Mouse (Mus musculus): Measurements from ENCODE around the gene Btnl10.
"Not testable (repeated sequence)": the region's sequence is repeated elsewhere in the genome, so short reads cannot be mapped to it uniquely, and the experiment has no call there.

Btnl10 gene

GRCm38 (mm10) chr11:58931576-58931975, 13.9 kb downstream of the Btnl10 start:
- DNase-seq = no peak

- DNase-seq = no peak
Measured at GRCm38 (mm10) chr11:58937909-58938308, 20.2 kb downstream of the Btnl10 start.

DNA sequence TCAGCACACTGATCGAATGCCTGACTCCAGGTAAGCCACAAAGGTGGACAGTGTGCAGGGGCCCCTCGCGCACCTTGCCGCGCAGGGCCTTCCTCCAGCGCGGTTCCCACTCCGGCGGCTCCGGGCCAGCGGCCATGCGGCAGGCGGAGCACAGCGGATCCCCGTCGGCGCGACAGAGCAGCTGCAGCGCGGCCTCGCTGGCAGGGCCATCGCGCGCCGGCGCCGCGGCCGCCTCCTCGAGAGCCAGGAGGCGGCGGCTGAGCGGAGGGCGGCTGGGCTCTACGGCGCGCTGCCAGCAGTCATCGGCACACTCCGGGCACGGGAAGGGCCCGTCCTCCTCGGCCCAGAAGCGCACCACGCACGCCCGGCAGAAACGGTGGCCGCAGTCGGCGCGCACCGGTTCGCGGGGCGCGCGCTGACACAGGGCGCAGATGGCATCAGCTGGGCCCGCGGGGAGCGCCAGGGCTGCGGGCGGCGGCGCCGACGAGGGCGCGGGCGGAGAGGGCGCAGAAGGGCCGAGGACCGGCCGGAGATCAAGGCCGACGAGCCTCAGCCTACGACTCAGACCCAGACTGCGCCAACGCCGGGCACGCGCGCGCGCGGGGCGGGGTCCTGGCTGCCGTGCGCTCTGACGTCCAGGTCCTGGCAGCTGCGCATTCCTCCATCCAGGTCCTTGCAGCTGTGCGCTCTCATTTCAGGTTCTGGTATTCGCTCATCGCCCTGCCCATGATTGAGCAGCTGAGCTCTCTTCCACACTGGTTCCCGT, 20.8 kb downstream of the Btnl10 start, which contains the start of gene Rnf187:
Gene Rnf187, minus strand, starts transcription at position 595 of the 766 bp plus-strand sequence.
- DNase-seq = peak; percentile 91 to 93

- no peak for DNase-seq
Measured at GRCm38 (mm10) chr11:58939088-58939439, 21.4 kb downstream of the Btnl10 start.

GRCm38 (mm10) chr11:58944136-58944535, 26.4 kb downstream of the Btnl10 start:
- DNase-seq = no peak

DNA sequence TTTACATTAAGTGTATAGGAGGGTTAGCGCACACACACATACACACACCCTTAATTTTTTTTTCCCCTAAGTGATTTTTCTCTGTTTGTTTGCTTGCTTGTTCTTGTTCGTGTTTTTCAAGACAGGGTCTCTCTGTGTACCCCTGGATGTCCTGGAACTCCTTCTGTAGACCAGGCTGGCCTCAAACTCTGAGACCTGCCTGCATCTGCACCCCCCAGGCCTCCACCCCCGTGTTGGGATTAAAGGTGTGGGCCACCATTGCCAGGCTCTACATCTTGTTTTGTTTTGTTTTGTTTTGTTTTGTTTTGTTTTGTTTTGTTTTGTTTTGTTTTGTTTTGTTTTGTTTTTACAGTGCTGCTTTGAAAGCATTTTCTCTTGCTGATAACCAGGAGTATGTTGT, 29.6 kb downstream of the Btnl10 start:
- DNase-seq = no peak

DNA sequence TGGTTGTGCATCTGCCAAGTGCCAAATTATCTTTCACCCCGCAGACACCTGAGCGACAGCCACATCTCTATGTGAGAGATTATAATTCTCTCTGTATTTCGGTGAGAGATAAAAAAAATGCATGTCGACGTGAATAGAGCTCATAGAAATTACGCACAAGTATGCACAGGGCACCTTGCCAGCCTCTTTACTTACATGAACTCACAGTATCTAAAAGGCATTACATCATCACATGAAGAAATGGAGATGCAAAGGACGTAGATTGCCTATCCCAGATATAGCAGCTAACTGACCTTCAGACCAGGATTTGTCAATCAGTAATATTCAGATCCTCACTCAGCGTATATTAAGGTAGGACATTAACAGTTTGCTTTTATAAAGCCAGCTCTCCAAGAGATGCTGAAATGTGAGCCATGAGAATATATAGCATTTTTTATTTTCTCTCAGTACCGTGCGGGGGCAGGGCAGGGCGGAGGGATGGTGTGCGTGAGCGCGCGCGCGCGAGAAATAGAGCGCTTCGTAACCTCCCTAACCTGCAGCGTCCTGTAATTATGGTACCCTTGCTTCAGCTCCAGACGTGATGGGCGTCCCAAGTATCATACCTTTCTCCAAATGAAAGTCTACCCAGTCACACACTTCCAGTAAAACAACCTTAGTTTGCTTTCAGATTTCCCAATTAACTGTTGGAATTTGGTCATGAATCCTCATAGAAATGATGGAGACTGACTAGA, 30.3 kb downstream of the Btnl10 start:
- DNase-seq = no peak

DNA sequence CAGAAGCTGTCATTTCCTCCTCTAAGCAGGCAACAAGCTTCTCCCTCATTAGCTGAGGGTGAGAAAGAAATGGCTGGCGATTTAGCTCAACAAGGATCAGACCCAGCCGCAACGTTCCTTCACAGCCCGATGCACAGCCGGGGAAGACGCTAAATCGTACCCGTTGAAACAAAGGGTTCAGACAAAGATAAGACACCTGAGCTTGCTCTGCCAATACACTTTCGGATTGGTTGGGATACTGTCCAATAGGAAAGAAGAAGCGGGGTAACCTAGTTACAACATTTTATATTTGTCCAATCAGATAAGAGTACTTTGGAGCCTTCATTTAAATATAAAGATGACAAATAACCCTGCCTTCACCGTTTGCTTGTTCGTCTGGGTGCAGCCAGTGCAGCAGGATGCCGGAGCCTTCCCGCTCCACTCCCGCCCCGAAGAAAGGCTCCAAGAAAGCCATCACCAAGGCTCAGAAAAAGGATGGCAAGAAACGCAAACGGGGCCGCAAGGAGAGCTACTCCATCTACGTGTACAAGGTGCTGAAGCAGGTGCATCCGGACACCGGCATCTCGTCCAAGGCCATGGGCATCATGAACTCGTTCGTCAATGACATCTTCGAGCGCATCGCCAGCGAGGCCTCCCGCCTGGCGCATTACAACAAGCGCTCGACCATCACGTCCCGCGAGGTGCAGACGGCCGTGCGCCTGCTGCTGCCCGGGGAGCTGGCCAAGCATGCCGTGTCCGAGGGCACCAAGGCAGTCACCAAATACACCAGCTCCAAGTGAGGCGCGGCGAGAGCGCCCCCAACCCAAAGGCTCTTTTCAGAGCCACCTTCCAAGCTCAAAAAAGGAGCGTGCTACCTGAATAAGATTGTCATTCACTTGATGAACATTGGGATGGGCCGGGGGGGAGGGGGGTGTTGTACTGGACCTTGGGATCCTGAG, 31.1 kb downstream of the Btnl10 start, which contains the start of gene Hist3h2ba:
Gene Hist3h2ba, plus strand, starts transcription at position 379 of the 938 bp plus-strand sequence.
- DNase-seq = peak; percentile 46 to 79

DNA sequence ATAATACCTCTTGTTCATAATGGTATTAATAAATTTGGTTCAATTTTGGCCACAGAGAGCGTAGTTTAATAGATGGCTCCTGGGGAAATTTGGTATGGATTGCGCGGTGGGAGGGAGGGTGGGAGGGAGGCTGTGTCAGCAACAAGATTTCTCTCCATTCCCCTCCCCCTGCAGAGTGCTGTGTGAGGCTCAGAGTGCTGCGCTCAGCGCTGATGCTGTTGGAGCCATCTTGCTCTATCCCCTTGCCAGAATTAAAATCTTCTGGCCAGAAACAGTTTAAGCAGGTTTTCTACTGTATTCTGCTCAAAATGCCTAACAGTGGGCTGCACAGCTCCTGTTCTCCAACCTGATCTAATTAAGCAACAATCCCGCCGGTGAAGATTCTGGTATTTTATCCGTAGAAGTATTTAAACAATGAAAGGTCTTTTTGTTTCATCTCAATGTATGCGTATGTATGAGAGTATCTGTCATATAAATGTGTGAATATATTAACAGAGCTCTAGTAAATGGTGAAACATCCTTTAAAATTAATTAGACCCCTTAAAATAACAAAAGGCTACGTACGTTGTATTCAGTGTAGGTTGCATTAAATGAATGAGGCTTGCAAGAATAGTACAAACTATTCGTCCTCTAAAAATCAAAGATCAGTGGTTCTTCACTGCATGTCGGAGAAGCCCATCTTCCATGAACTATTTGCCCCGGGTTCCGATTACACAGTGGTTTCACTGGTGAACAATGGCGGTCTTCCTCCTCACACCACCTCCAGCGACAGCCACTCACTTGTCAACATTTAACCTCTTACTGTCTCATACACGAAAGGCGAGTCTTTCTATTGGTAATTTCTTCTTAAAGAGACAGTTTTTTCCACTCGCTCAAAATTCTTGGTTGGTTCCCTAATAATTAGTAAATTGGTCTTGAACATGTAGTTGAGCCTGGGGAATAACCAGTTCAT, 32.0 kb downstream of the Btnl10 start:
- DNase-seq = no peak

GRCm38 (mm10) chr11:58951210-58951609, 33.5 kb downstream of the Btnl10 start:
- DNase-seq = no peak

DNA sequence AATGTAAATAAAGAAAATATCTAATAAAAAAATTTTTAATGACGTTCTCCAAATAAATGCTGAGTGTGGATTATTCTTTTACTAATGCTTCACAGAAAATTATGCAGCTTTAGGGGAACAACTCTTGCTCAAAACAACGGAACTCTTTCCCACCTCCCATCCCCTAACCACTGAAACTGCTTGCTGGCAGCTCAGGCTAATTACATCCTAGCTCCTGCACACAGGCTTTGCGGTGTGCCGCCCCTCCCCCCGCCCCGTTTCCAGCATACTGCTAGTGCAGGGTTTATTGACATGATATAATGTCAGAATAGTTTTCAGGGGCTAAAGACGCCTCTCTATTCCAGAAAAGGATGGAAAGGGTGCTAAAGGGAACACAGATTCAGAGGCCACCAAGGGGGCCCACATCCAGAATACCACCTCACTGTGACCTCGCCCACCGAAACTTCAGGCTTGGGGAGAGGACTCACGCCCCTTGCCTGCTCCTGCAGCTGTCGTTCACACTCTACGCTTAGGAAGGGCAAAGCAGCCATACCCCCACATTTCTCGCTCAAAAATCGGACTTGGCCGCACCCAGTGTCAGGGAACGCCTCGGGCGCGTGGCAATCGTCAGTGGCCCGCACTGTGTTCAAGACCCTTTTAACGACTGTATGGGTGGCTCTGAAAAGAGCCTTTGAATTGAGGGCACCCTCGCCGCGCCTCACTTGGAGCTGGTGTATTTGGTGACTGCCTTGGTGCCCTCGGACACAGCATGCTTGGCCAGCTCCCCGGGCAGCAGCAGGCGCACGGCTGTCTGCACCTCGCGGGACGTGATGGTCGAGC, 35.9 kb downstream of the Btnl10 start:
- no peak for DNase-seq

GRCm38 (mm10) chr11:58954170-58954419, 36.4 kb downstream of the Btnl10 start:
- not testable (repeated sequence) for DNase-seq

DNA sequence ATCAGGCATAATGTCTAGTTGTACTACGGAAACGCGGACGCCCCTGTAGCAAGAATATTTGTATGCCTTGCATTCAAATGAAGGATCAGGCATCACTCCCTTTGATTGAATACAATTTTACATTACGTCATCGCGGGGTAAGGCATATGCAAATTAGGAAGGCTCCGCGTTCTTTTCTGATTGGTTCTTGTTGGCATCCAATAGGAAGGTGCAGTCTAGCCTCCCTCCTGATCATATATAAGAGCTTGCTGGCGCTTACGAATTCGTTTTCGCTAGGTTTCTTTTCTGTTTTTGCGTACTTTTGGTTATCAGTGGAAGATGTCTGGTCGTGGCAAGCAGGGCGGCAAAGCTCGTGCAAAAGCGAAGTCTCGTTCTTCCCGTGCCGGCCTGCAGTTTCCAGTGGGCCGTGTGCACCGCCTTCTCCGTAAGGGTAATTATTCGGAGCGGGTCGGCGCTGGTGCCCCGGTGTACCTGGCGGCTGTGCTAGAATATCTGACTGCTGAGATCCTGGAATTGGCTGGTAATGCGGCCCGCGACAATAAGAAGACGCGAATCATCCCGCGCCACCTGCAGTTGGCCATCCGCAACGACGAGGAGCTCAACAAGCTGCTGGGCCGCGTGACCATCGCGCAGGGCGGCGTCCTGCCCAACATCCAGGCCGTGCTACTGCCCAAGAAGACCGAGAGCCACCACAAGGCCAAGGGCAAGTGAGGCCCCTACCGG, 36.9 kb downstream of the Btnl10 start, which contains the start of the genes Hist3h2a and Trim17:
Gene Hist3h2a, plus strand, starts transcription at position 266 of the 723 bp plus-strand sequence.
Gene Trim17, plus strand, starts transcription at position 266 of the 723 bp plus-strand sequence.
- DNase-seq = peak; percentile 89 to 97

GRCm38 (mm10) chr11:58955143-58955867, 37.6 kb downstream of the Btnl10 start:
- DNase-seq = no peak

- no peak for DNase-seq
Measured at GRCm38 (mm10) chr11:58955868-58956257, 38.2 kb downstream of the Btnl10 start.

- DNase-seq = no peak
Measured at GRCm38 (mm10) chr11:58957226-58957914, 39.7 kb downstream of the Btnl10 start.

- DNase-seq = no peak
Measured at GRCm38 (mm10) chr11:58958536-58958935, 40.8 kb downstream of the Btnl10 start.

GRCm38 (mm10) chr11:58959186-58959825, 41.6 kb downstream of the Btnl10 start:
- no peak for DNase-seq
